Mouse (Mus musculus): ENCODE results near the gene Cpne4.

The Cpne4 gene

GRCm38 (mm10) chr9:104687051-104687450, 140.0 kb downstream of the Cpne4 start:
- DNase-seq (ENCODE audit: low spot score) = no peak

- no peak for DNase-seq (ENCODE audit: low spot score)
Measured at GRCm38 (mm10) chr9:104693145-104693544, 146.1 kb downstream of the Cpne4 start.

- DNase-seq (ENCODE audit: low spot score) = no peak
Measured at GRCm38 (mm10) chr9:104710831-104711230, 163.7 kb downstream of the Cpne4 start.

GRCm38 (mm10) chr9:104725311-104725710, 178.2 kb downstream of the Cpne4 start:
- no peak for DNase-seq (ENCODE audit: low spot score)

GRCm38 (mm10) chr9:104742661-104743380, 195.7 kb downstream of the Cpne4 start:
- no peak for DNase-seq (ENCODE audit: low spot score)

- no peak for DNase-seq (ENCODE audit: low spot score)
Measured at GRCm38 (mm10) chr9:104755519-104755918, 208.4 kb downstream of the Cpne4 start.

GRCm38 (mm10) chr9:104760031-104760430, 212.9 kb downstream of the Cpne4 start:
- DNase-seq (ENCODE audit: low spot score) = no peak

- no peak for DNase-seq (ENCODE audit: low spot score)
Measured at GRCm38 (mm10) chr9:104776198-104776815, 229.2 kb downstream of the Cpne4 start.

GRCm38 (mm10) chr9:104777135-104777534, 230.0 kb downstream of the Cpne4 start:
- DNase-seq (ENCODE audit: low spot score) = no peak

- no peak for DNase-seq (ENCODE audit: low spot score)
Measured at GRCm38 (mm10) chr9:104777780-104778179, 230.7 kb downstream of the Cpne4 start.

GRCm38 (mm10) chr9:104796601-104797000, 249.5 kb downstream of the Cpne4 start:
- no peak for DNase-seq (ENCODE audit: low spot score)

GRCm38 (mm10) chr9:104804776-104805175, 257.7 kb downstream of the Cpne4 start:
- DNase-seq (ENCODE audit: low spot score) = no peak

GRCm38 (mm10) chr9:104814681-104815080, 267.6 kb downstream of the Cpne4 start:
- no peak for DNase-seq (ENCODE audit: low spot score)

GRCm38 (mm10) chr9:104828646-104829045, 281.6 kb downstream of the Cpne4 start:
- DNase-seq (ENCODE audit: low spot score) = no peak

GRCm38 (mm10) chr9:104832934-104833539, 286.0 kb downstream of the Cpne4 start:
- DNase-seq (ENCODE audit: low spot score) = no peak

GRCm38 (mm10) chr9:104837931-104838330, 290.8 kb downstream of the Cpne4 start:
- DNase-seq (ENCODE audit: low spot score) = no peak

GRCm38 (mm10) chr9:104841278-104841677, 294.2 kb downstream of the Cpne4 start:
- DNase-seq (ENCODE audit: low spot score) = no peak

- no peak for DNase-seq (ENCODE audit: low spot score)
Measured at GRCm38 (mm10) chr9:104845226-104845930, 298.3 kb downstream of the Cpne4 start.

GRCm38 (mm10) chr9:104853701-104854100, 306.6 kb downstream of the Cpne4 start:
- no peak for DNase-seq (ENCODE audit: low spot score)

- no peak for DNase-seq (ENCODE audit: low spot score)
Measured at GRCm38 (mm10) chr9:104854245-104854921, 307.3 kb downstream of the Cpne4 start.

- DNase-seq (ENCODE audit: low spot score) = no peak
Measured at GRCm38 (mm10) chr9:104865830-104866229, 318.7 kb downstream of the Cpne4 start.

GRCm38 (mm10) chr9:104872586-104872985, 325.5 kb downstream of the Cpne4 start:
- DNase-seq (ENCODE audit: low spot score) = no peak

All from MN1 (cell line).